ENCODE assay signal across 9 mouse cellular contexts in the genomic region with DNA sequence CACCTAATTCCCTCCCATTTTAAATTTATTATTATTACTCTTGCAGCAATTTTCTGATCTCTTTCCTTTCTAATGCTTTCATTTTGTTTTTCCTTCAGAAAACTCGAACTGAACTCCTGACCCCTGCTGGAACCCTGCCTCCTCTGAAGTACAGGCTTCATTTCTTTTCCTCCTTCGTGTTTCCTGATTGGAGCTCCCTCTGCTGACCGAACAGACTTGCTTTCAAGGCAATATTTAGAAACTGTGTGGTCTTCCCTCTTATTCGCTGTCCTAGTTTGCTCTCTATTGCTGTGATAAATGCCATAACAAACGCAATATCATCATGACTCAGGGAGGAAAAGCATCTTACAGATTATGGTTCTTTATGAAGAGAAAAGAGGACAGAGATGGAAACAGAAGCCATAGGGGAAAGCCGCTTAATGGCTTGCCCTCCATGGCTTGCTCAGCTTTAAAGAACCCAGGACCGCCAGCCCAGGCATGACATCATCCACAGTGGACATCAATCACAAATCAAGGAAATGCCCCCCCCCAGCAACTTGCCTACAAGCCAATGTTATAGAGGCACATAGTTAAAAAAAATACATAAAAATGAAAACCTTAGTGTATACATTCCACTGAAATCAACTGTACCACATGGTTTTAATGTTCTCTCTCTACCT.
DNase-seq lines count a peak whose midpoint lies in the region; ATAC-seq lines count a peak whose summit lies in the region.
"Had no signal": no experiment of that assay in that cellular context is flagged by ENCODE, and none has a peak within 500 bp of the region (broad histone marks: within the 10 kb centered on the region; RNA-seq: fewer than 3 reads in every experiment).

No protein-coding gene starts in this region.

- H3K4me3 ChIP-seq in heart, embryonic 12.5 days, result no peak overlapping the region
- no peak overlapping the region for H3K4me3 ChIP-seq in forebrain, embryonic 12.5 days (replicated peaks)
- no peak overlapping the region for H3K4me3 ChIP-seq in hindbrain, embryonic 13.5 days
- H3K4me3 ChIP-seq in midbrain, embryonic 10.5 days, result no peak overlapping the region
- no peak overlapping the region for H3K4me3 ChIP-seq in stomach, embryonic 15.5 days (replicated peaks)
- H3K4me3 ChIP-seq: heart, embryonic 15.5 days had no signal

- no peaks in the 10 kb centered on the region for H3K27me3 ChIP-seq in heart, embryonic 12.5 days (replicated peaks)
- no peaks in the 10 kb centered on the region for H3K27me3 ChIP-seq in forebrain, embryonic 12.5 days
- H3K27me3 ChIP-seq in hindbrain, embryonic 13.5 days, result no peaks in the 10 kb centered on the region
- no peaks in the 10 kb centered on the region for H3K27me3 ChIP-seq in midbrain, embryonic 10.5 days (ENCODE audit: low read depth, poor library complexity, severe bottlenecking)
- no peaks in the 10 kb centered on the region for H3K27me3 ChIP-seq in stomach, embryonic 15.5 days (replicated peaks)
- H3K27me3 ChIP-seq: heart, embryonic 15.5 days had no signal

- peaks cover 3% of the 10 kb centered on the region; the same call in 1 of the 2 replicates for H3K4me1 ChIP-seq in heart, embryonic 12.5 days (replicated peaks)
- peaks cover 13% of the 10 kb centered on the region for H3K4me1 ChIP-seq in forebrain, embryonic 12.5 days
- H3K4me1 ChIP-seq in hindbrain, embryonic 13.5 days (replicated peaks), result peaks cover 10% of the 10 kb centered on the region
- H3K4me1 ChIP-seq in midbrain, embryonic 10.5 days, result peaks cover 6% of the 10 kb centered on the region; the same call in 1 of the 2 replicates
- no peaks in the 10 kb centered on the region for H3K4me1 ChIP-seq in stomach, embryonic 15.5 days

- 39% methylated on average over 7 of the region's 7 CpGs for WGBS in heart, embryonic 12.5 days
- WGBS in forebrain, embryonic 12.5 days, result 42% methylated on average over 7 of the region's 7 CpGs
- WGBS in hindbrain, embryonic 13.5 days, result 36% methylated on average over 7 of the region's 7 CpGs
- WGBS in midbrain, embryonic 10.5 days, result 45% methylated on average over 7 of the region's 7 CpGs
- 31% methylated on average over 7 of the region's 7 CpGs for WGBS in stomach, embryonic 15.5 days

- H3K27ac ChIP-seq in heart, embryonic 12.5 days (ENCODE audit: poor library complexity, severe bottlenecking), result no peak overlapping the region
- no peak overlapping the region for H3K27ac ChIP-seq in forebrain, embryonic 12.5 days
- H3K27ac ChIP-seq in hindbrain, embryonic 13.5 days, result peak overlapping the region; percentile 64
- no peak overlapping the region; the same call in 1 of the 2 replicates for H3K27ac ChIP-seq in midbrain, embryonic 10.5 days (replicated peaks)
- H3K27ac ChIP-seq in stomach, embryonic 15.5 days, result no peak overlapping the region
- H3K27ac ChIP-seq: heart, embryonic 15.5 days had no signal

- no peak overlapping the region for H3K9ac ChIP-seq in heart, embryonic 12.5 days
- H3K9ac ChIP-seq in forebrain, embryonic 12.5 days, result no peak overlapping the region
- no peak overlapping the region for H3K9ac ChIP-seq in hindbrain, embryonic 13.5 days
- H3K9ac ChIP-seq in stomach, embryonic 15.5 days, result no peak overlapping the region
- H3K9ac ChIP-seq: heart, embryonic 15.5 days had no signal

- ATAC-seq in heart, embryonic 12.5 days (ENCODE audit: insufficient number of reproducible peaks, low FRiP score), result no peak
- ATAC-seq in forebrain, embryonic 12.5 days (ENCODE audit: low FRiP score), result peak; percentile 41; the same call in 1 of the 2 replicates
- peak; percentile 72 for ATAC-seq in hindbrain, embryonic 13.5 days (ENCODE audit: low FRiP score)
- ATAC-seq in stomach, embryonic 15.5 days (ENCODE audit: insufficient read depth, low FRiP score, low read depth), result 0 out of 2 replicates have a peak, but pooled peaks have one; percentile 50

- H3K36me3 ChIP-seq in heart, embryonic 12.5 days, result no peaks in the 10 kb centered on the region
- no peaks in the 10 kb centered on the region for H3K36me3 ChIP-seq in forebrain, embryonic 12.5 days (replicated peaks)
- no peaks in the 10 kb centered on the region for H3K36me3 ChIP-seq in hindbrain, embryonic 13.5 days
- no peaks in the 10 kb centered on the region for H3K36me3 ChIP-seq in midbrain, embryonic 10.5 days
- no peaks in the 10 kb centered on the region for H3K36me3 ChIP-seq in stomach, embryonic 15.5 days
- H3K36me3 ChIP-seq: heart, embryonic 15.5 days had no signal

- no peaks in the 10 kb centered on the region for H3K9me3 ChIP-seq in heart, embryonic 12.5 days (replicated peaks)
- no peaks in the 10 kb centered on the region for H3K9me3 ChIP-seq in forebrain, embryonic 12.5 days
- H3K9me3 ChIP-seq in hindbrain, embryonic 13.5 days, result no peaks in the 10 kb centered on the region
- no peaks in the 10 kb centered on the region for H3K9me3 ChIP-seq in midbrain, embryonic 10.5 days (replicated peaks)
- H3K9me3 ChIP-seq in stomach, embryonic 15.5 days, result no peaks in the 10 kb centered on the region
- H3K9me3 ChIP-seq: heart, embryonic 15.5 days had no signal

- H3K4me2 ChIP-seq in heart, embryonic 12.5 days, result no peak overlapping the region
- no peak overlapping the region for H3K4me2 ChIP-seq in forebrain, embryonic 12.5 days
- no peak overlapping the region for H3K4me2 ChIP-seq in hindbrain, embryonic 13.5 days
- no peak overlapping the region for H3K4me2 ChIP-seq in stomach, embryonic 15.5 days
- H3K4me2 ChIP-seq: heart, embryonic 15.5 days had no signal

- peak; percentile 48 for DNase-seq in heart, adult 8-10 months (ENCODE audit: low spot score)
- DNase-seq in adrenal gland, postnatal 14 days, result peak; percentile 80
- DNase-seq in layer of hippocampus, postnatal 36 days, result peak; percentile 11 to 23
- DNase-seq in midbrain, embryonic 10.5 days (ENCODE audit: low spot score), result peak; percentile 30

Comparison
In these comparisons a context has a peak if more than half of its experiments do, and no peak if none do; other contexts are left out.
1. DNase-seq: peak in every context shown above with its lines; median percentile 80 in adrenal gland, postnatal 14 days; 48 in heart, adult 8-10 months; 30 in midbrain, embryonic 10.5 days; 17 in layer of hippocampus, postnatal 36 days.